Mouse (Mus musculus): ENCODE data around the gene Gm10647.

DNA sequence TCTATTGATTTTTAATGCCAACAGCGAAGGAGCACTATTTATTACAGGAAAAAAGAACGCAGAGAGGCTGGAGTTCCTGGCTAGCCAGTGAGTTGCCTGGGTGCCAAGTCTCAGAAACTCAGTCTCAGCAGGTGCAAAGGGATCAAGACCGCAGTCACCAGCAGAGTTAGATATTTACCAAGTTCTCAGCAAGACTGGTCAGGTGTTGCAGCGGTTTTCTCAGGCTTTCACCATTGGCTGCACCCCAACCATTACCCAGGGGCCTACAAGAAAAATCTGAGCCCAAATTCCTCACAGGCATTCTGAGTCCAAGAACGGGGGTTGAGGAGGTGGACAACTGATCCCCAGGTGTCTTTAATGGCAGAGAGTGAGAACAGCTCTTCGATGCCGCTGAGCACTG, 37.0 kb downstream of the Gm10647 start:
- TF ChIP-seq CTCF (IDR thresholded peaks at IDR 0.05; ENCODE audit: low read depth) (no peak), EP300 (IDR thresholded peaks at IDR 0.05; ENCODE audit: low read depth) (no peak)

Data from liver, postnatal 0 days (tissue).